Mouse (Mus musculus) liver, adult 2 months (tissue): ENCODE measurements around the gene Zfp36l3.

Experiments used
- CTCF ChIP-seq: fragments of 200-500 bp; IDR thresholded peaks from 2 replicates; pipeline ENCODE4 v1.5.1; 2011; ENCODE audit warnings: low read depth, low read length, control low read depth
- POLR2A ChIP-seq: fragments of 200-500 bp; IDR thresholded peaks from 2 replicates; pipeline ENCODE4 v1.6.1; 2011; ENCODE audit warnings: low read length, control low read depth; ENCODE audit not compliant: insufficient read depth; ENCODE audit errors: extremely low read depth

- TF ChIP-seq POLR2A, result no peak
- TF ChIP-seq CTCF, result no peak
Measured at GRCm38 (mm10) chrX:53724596-53724995, 51.6 kb downstream of the Zfp36l3 start, which contains the start of gene 4930502E18Rik.
